In genomic region chr12:52289594-52289993, GRCm38 (mm10) we compare ENCODE assay signal across 11 mouse cellular contexts.
A peak's percentile ranks its signal among the peaks of the same experiment; 100 is the strongest.
DNase-seq lines count a peak whose midpoint lies in the region; ATAC-seq and TF ChIP-seq lines count a peak whose summit lies in the region.
"Had no signal": no experiment of that assay in that cellular context is flagged by ENCODE, and none has a peak within 500 bp of the region (broad histone marks: within the 10 kb centered on the region; RNA-seq: fewer than 3 reads in every experiment).

No protein-coding gene starts in this region.

- H3K27ac ChIP-seq in intestine, embryonic 14.5 days (ENCODE audit: low read depth): no peak overlapping the region
- H3K27ac ChIP-seq in intestine, postnatal 0 days (ENCODE audit: low read depth, low read length): no peak overlapping the region
- peak overlapping the region; percentile 81 for H3K27ac ChIP-seq in forebrain, embryonic 12.5 days
- 0 out of 2 replicates have a peak overlapping the region, but pooled peaks have one; percentile 27 for H3K27ac ChIP-seq in limb, embryonic 14.5 days (replicated peaks; ENCODE audit: low read depth, low read length)
- 0 out of 2 replicates have a peak overlapping the region, but pooled peaks have one; percentile 13 for H3K27ac ChIP-seq in neural tube, embryonic 15.5 days (replicated peaks)

- H3K36me3 ChIP-seq in intestine, embryonic 14.5 days (ENCODE audit: control insufficient read depth, insufficient read depth, low read length): no peaks in the 10 kb centered on the region
- no peaks in the 10 kb centered on the region for H3K36me3 ChIP-seq in intestine, postnatal 0 days (ENCODE audit: control insufficient read depth, insufficient read depth)
- H3K36me3 ChIP-seq in forebrain, embryonic 12.5 days (replicated peaks): no peaks in the 10 kb centered on the region
- no peaks in the 10 kb centered on the region for H3K36me3 ChIP-seq in limb, embryonic 14.5 days (ENCODE audit: control insufficient read depth, insufficient read depth, low read length)
- no peaks in the 10 kb centered on the region for H3K36me3 ChIP-seq in neural tube, embryonic 15.5 days

- H3K9ac ChIP-seq in intestine, embryonic 14.5 days (ENCODE audit: low read length): no peak overlapping the region
- no peak overlapping the region for H3K9ac ChIP-seq in intestine, postnatal 0 days (ENCODE audit: low read depth, low read length)
- H3K9ac ChIP-seq in forebrain, embryonic 12.5 days: no peak overlapping the region
- H3K9ac ChIP-seq in limb, embryonic 14.5 days (ENCODE audit: low read depth, low read length, severe bottlenecking): no peak overlapping the region
- H3K9ac ChIP-seq in neural tube, embryonic 15.5 days (replicated peaks): no peak overlapping the region

- H3K4me2 ChIP-seq in intestine, embryonic 14.5 days (ENCODE audit: low read length): no peak overlapping the region
- no peak overlapping the region for H3K4me2 ChIP-seq in intestine, postnatal 0 days (replicated peaks; ENCODE audit: low read depth)
- H3K4me2 ChIP-seq in forebrain, embryonic 12.5 days: 0 out of 2 replicates have a peak overlapping the region, but pooled peaks have one; percentile 27
- H3K4me2 ChIP-seq in limb, embryonic 14.5 days (replicated peaks; ENCODE audit: low read depth, low read length, severe bottlenecking): no peak overlapping the region
- no peak overlapping the region for H3K4me2 ChIP-seq in neural tube, embryonic 15.5 days

- no peak overlapping the region for H3K4me3 ChIP-seq in intestine, embryonic 14.5 days (ENCODE audit: low read depth, low read length)
- no peak overlapping the region for H3K4me3 ChIP-seq in intestine, postnatal 0 days (ENCODE audit: low read depth, low read length)
- no peak overlapping the region for H3K4me3 ChIP-seq in forebrain, embryonic 12.5 days (replicated peaks)
- H3K4me3 ChIP-seq in limb, embryonic 14.5 days (replicated peaks; ENCODE audit: low read length): no peak overlapping the region
- no peak overlapping the region for H3K4me3 ChIP-seq in neural tube, embryonic 15.5 days (replicated peaks)

- ATAC-seq in intestine, embryonic 14.5 days (replicated peaks; ENCODE audit: low FRiP score, low TSS enrichment, low read depth): no peak
- ATAC-seq in intestine, postnatal 0 days: no peak
- ATAC-seq in forebrain, embryonic 12.5 days (ENCODE audit: low FRiP score): peak; percentile 69
- ATAC-seq in limb, embryonic 14.5 days (ENCODE audit: low FRiP score, low read depth): peak; percentile 52; the same call in 1 of the 2 replicates
- ATAC-seq in neural tube, embryonic 15.5 days (ENCODE audit: low FRiP score): no peak
- no peak for ATAC-seq in megakaryocyte-erythroid progenitor cell, adult 5-6 weeks (replicated peaks; ENCODE audit: low FRiP score, low TSS enrichment, poor library complexity, severe bottlenecking)

- TF ChIP-seq CTCF in intestine, postnatal 0 days (IDR thresholded peaks at IDR 0.05; ENCODE audit: low read depth): no peak

- no peaks in the 10 kb centered on the region for H3K9me3 ChIP-seq in intestine, embryonic 14.5 days (ENCODE audit: control insufficient read depth, low read length)
- H3K9me3 ChIP-seq in intestine, postnatal 0 days (ENCODE audit: control insufficient read depth): no peaks in the 10 kb centered on the region
- H3K9me3 ChIP-seq in forebrain, embryonic 12.5 days: no peaks in the 10 kb centered on the region
- H3K9me3 ChIP-seq in limb, embryonic 14.5 days (ENCODE audit: control insufficient read depth, low read length): no peaks in the 10 kb centered on the region
- H3K9me3 ChIP-seq in neural tube, embryonic 15.5 days (replicated peaks): no peaks in the 10 kb centered on the region

- no peak for TF ChIP-seq POLR2A in limb, embryonic 14.5 days (IDR thresholded peaks at IDR 0.05; ENCODE audit: borderline replicate concordance, extremely low read depth, insufficient read depth, insufficient read length)

- H3K4me1 ChIP-seq in intestine, embryonic 14.5 days (replicated peaks; ENCODE audit: control insufficient read depth, insufficient read depth, low read length): peaks cover 5% of the 10 kb centered on the region; the same call in 1 of the 2 replicates
- no peaks in the 10 kb centered on the region for H3K4me1 ChIP-seq in intestine, postnatal 0 days (replicated peaks; ENCODE audit: control insufficient read depth, insufficient read depth, low read length)
- H3K4me1 ChIP-seq in forebrain, embryonic 12.5 days: peaks cover 22% of the 10 kb centered on the region
- H3K4me1 ChIP-seq in limb, embryonic 14.5 days (ENCODE audit: control insufficient read depth, insufficient read depth, low read length): peaks cover 27% of the 10 kb centered on the region
- H3K4me1 ChIP-seq in neural tube, embryonic 15.5 days: peaks cover 6% of the 10 kb centered on the region

- H3K27me3 ChIP-seq in intestine, embryonic 14.5 days (replicated peaks; ENCODE audit: control insufficient read depth, insufficient read depth, low read length): no peaks in the 10 kb centered on the region
- no peaks in the 10 kb centered on the region for H3K27me3 ChIP-seq in intestine, postnatal 0 days (replicated peaks; ENCODE audit: control insufficient read depth, insufficient read depth, low read length)
- no peaks in the 10 kb centered on the region for H3K27me3 ChIP-seq in forebrain, embryonic 12.5 days
- no peaks in the 10 kb centered on the region for H3K27me3 ChIP-seq in limb, embryonic 14.5 days (ENCODE audit: control insufficient read depth, insufficient read depth, low read length)
- H3K27me3 ChIP-seq in neural tube, embryonic 15.5 days (replicated peaks): no peaks in the 10 kb centered on the region

- peak; percentile 38 for DNase-seq in intestine, embryonic 14.5 days (ENCODE audit: low spot score)
- DNase-seq in limb, embryonic 14.5 days (ENCODE audit: low spot score): no peak
- DNase-seq in ovary, adult 18-20 months (ENCODE audit: low spot score): no peak
- DNase-seq in thymus, postnatal 36 days: no peak
- DNase-seq: lung, postnatal 14 days; right cerebral cortex, postnatal 4 days; thymus, postnatal 25 days had no signal

- 63% methylated on average over 10 of the region's 10 CpGs for WGBS in intestine, embryonic 14.5 days
- 75% methylated on average over 10 of the region's 10 CpGs for WGBS in intestine, postnatal 0 days
- WGBS in forebrain, embryonic 12.5 days: 33% methylated on average over 10 of the region's 10 CpGs
- 60% methylated on average over 10 of the region's 10 CpGs for WGBS in limb, embryonic 14.5 days
- WGBS in neural tube, embryonic 15.5 days: 56% methylated on average over 10 of the region's 10 CpGs

Comparison
In these comparisons a context has a peak if more than half of its experiments do, and no peak if none do; other contexts are left out.
1. ATAC-seq: peak in forebrain, embryonic 12.5 days (single experiment) and limb, embryonic 14.5 days (single experiment); none in intestine, embryonic 14.5 days (single experiment), intestine, postnatal 0 days (single experiment), neural tube, embryonic 15.5 days (single experiment) and megakaryocyte-erythroid progenitor cell, adult 5-6 weeks (single experiment).
2. H3K27ac ChIP-seq: peak in forebrain, embryonic 12.5 days (single experiment), limb, embryonic 14.5 days (single experiment) and neural tube, embryonic 15.5 days (single experiment); none in intestine, embryonic 14.5 days (single experiment) and intestine, postnatal 0 days (single experiment).